Mouse (Mus musculus): ENCODE data around the gene Trpm4. TPM values are rescaled to one million over a fixed set of nuclear protein-coding genes. Genes with fewer than 3 reads are reported as not detected.

Trpm4 gene
- total RNA-seq, 1 experiment from 2014 or later, result 14.2 TPM

GRCm38 (mm10) chr7:45346905-45347304 lies 13.3 kb upstream of the Trpm4 start:
- DNase-seq, result no peak

DNA sequence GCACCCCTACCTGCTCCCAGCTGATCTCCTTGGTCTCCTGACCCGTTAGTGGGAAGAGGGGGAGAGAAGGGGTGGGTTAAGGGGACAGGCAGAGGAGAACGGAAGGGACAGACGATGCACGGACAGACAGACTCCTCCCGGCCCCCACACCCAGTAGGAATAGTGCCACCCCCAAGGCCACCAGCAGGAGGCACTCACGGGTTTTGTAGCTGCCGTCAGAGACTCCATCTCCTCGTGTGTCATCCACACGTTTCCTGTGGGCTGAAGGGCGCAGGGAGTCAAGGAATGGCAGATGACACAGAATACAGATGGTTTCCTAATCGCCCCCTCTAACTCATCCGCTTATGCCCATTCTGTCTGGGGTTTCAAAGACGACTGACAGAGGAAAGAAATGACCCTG lies 10.0 kb upstream of the Trpm4 start:
- DNase-seq, result no peak

- DNase-seq, result no peak
Observed at GRCm38 (mm10) chr7:45342081-45342480, 8.5 kb upstream of the Trpm4 start.

DNA sequence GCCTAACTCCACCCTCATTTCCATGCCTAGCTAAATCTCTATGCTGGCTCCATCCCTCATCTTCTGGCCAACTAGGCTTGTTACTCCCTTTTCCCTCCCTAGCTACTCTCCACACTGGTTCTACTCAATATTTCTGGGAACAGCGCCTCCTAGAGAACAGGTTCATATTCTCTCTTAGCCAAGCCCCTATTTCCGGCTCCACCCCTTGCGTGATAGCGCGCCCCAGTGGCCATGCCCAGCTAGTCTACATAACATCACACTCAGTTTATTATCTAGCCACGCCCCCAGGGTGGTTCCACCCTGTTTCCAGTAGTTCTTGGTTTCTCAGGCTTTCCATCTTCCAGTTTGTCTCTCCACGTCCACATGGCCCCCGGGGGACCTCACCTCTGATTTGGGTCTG lies 7.7 kb upstream of the Trpm4 start:
- DNase-seq, result peak; percentile 71

GRCm38 (mm10) chr7:45340669-45341068 lies 7.1 kb upstream of the Trpm4 start:
- peak; percentile 34 for DNase-seq

GRCm38 (mm10) chr7:45340066-45340442 lies 6.5 kb upstream of the Trpm4 start:
- DNase-seq, result no peak

- DNase-seq, result peak; percentile 60
Observed at GRCm38 (mm10) chr7:45339410-45340065, 6.0 kb upstream of the Trpm4 start.

DNA sequence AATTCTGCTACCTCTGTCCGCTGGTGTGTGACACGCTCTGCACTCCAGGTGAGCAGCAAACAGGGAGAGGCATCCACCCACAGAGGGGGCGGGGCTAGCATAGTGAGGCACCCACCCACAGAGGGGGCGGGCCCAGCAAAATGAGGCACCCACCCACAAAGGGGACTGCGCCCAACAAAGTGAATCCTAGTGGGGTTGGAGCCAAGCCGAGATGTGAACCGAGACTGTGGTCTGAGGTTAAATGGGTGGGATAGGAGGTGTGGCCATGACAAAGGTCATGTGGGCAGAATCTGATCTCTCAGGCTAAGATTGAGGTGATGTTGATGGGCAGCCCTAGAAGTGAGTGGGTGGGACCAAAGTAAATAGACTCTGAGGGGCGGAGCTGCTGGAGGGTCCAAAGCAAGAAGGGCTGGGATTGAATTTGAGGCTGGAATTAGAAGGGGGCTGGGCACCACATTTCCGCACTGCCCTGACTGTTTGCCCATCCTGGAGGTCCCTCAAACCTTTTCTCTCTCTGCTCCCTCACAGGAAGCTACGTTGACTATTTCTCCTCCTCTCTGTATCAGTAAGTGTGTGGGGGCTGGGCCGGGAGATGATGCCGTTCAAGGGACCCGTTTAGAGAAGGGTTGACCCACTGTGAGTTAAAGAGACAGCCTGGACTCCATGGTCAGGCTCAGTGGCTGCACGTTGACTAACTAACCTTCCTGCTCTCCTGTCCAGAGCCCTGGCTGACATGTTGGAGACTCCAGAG lies 4.8 kb upstream of the Trpm4 start:
- no peak for DNase-seq

GRCm38 (mm10) chr7:45337469-45337868 lies 3.9 kb upstream of the Trpm4 start:
- DNase-seq, result no peak

GRCm38 (mm10) chr7:45336319-45336718 lies 2.7 kb upstream of the Trpm4 start:
- no peak for DNase-seq

- DNase-seq, result no peak
Observed at GRCm38 (mm10) chr7:45335056-45335455, 1.5 kb upstream of the Trpm4 start, which contains the start of gene Hrc. Gene Hrc (plus strand): TSS chr7:45335290.

GRCm38 (mm10) chr7:45334605-45335004 lies 1.0 kb upstream of the Trpm4 start:
- no peak for DNase-seq

DNA sequence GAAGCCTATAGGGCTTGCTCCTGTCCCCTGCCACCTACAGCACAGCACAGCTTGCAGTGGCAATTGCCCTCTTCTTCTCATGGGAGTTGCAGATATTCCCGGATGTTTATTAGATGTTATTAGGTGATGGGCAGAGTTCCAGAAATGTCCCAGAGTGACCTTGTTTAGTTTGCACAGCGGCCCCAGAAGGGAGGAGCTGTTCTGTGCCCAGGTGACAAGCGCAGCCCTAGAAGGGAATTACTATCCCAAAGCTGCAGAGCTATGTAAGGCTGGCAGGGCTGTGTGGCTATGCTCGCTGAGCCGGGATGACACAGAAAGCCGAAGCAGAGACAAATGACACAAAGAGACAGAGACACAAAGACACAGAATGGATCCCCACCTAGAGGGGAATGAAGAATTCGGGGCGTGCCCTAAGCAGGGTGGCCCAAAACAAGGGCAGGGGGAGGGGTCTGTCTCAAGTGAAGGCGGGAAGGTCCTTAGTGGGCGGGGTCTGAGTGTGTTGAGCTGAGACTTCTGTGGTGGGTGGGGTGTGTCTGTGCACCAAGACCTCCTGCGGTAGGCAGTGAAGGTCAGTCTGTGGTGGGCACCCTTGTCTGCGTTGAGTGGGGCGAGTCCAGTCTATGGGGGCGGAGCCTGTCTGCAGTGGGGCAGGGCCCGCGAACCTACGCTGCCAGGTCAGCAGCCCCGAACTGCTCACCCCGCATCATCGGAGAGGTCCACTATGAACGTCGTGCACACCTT lies 725 bp downstream of the Trpm4 start:
- peak; percentile 21 for DNase-seq

DNA sequence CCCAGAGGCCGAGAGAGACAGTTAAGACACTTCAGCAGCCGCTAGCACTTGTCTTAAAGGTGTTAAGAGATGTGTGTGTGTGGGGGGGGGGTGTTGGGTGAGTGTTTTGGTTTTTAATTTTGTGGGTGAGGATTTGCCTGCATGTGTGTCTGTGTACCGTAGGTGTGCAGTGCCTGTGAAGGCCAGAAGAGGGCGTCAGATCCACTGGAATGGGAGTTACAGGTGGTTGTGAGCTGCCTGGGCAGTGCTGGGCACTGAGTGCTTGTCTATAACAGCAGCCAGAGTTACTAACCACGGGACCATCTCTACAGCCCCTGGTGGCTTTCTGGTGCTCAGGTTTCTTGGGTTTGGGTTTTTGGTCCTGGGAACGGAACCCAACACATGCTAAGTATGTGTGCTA lies 2.1 kb downstream of the Trpm4 start:
- DNase-seq, result no peak

DNA sequence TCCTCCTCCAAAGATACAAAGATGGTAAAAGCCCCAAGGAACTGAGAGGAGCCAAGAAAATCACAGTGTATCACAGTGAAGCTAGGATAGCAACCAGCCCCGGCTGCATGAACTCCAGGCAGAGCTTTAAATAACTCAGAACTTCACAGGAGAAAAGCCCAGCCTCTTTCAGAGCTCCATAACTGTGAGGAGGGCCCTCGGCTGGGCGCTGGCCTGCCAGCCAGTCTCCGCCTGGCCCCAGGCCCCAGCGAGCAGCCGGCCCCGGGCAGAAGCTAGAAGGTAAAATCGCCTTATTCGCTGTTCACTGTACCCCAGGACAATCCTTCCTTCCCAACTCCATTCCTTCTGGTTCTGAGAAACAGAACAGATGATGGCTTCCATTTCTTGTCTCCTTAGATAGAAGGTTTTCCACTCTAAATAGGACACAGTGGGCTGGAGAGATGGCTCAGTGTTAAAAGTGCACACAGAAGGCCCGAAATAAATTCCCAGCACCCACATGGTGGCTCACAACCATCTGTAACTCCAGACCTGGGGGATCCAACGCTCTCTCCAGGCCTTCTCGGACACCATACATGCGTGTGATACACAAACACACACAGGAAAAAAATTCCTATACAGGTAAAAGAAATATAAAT lies 4.6 kb downstream of the Trpm4 start:
- no peak for DNase-seq

DNA sequence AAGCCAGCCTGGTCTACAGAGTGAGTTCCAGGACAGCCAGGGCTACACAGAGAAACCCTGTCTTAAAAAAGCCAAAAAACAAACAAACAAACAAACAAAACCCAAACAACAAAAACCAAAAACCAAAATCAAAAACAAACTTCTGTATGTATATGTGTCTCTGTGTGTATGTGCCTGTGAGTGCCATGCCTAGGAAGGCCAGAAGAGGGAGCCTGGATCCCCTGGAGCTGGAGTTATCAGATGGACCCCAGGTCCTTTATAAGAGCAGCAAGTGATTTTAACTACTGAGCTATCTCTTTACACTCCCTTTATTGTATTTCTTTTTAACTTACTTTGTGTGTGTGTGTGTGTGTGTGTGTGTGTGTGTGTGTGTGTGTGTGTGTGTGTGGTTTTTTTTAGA lies 7.8 kb downstream of the Trpm4 start:
- DNase-seq, result no peak

- DNase-seq, result no peak
Observed at GRCm38 (mm10) chr7:45323069-45323468, 10.5 kb downstream of the Trpm4 start.

DNA sequence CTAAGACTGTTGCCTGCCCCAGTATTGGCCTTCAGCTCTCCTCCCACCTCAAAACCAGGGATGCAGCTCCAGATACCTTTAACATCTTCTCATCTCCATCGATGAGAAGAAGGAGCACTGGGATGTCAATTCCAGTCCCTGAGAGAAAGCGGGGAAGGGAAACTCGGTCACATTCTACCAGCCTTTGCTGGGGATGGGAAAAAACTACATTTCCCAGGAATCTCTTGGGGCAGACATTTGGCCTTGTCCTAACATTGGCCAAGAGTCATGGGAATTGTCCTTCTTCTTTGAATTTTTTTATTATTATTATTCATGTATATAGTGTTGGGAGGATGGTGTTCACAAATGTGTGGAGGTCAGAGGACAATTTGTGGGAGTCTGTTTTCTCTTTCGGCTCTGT lies 11.3 kb downstream of the Trpm4 start:
- DNase-seq, result no peak

DNA sequence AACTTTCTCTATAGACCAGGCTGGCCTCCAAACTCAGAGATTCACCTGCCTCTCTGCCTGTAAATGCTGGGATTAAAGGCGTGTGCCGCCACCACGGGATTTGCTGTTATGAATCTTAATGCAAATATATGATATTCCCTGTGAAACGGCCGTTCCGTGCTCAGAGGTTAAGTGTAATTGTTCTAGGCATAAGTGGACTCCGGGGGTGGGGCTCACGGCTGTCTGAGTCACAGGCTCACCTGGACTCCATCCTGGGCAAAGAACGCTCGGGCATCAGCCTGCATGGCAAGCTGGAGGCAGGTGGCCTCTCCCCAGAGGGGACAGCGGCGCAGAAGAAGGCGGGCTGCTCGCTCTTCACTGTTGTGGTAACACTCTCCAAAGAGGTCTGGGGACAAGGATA lies 17.0 kb downstream of the Trpm4 start:
- no peak for DNase-seq

- DNase-seq, result no peak
Observed at GRCm38 (mm10) chr7:45315182-45315701, 18.3 kb downstream of the Trpm4 start.

- DNase-seq, result no peak
Observed at GRCm38 (mm10) chr7:45313495-45313894, 20.1 kb downstream of the Trpm4 start.

- no peak for DNase-seq
Observed at GRCm38 (mm10) chr7:45312686-45313453, 20.7 kb downstream of the Trpm4 start.

All from adrenal gland, postnatal 25 days (tissue).